ENCODE assay signal across 7 mouse cellular contexts in the genomic region with DNA sequence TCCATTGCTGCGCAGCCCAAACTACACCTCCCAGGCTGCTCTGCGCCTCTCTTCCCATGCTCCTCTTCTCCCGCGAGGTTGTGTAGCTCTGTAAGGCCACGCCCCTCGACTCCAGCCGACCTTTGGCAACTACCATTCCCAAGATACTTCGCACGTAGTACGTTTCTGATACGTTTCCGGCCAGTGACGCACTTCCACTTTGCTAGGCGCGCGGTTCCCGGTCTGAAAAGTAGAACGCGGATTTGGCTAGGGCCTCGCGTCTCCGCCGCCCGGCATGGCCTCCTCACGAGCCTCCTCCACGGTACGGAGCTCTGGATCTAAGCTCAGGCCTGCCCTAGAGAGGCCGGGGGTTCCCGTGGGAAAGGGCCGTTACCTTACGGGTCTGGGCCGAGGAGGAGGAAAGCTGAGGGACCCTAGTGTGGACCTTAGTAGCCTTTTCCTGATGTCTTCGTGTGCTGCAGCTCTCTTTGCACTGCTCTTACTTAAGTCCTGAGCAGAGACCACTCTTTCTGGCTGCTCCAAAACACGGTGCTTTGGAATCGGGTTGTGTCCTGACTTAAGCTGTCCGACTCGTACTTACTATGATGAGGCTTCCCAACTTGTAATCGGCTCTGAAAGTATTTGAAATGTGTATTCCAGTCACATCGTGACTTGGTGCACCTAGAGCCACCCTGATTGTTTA. TPM values are rescaled to one million over a fixed set of nuclear protein-coding genes. Genes with fewer than 3 reads are reported as not detected.
DNase-seq lines count a peak whose midpoint lies in the region; ATAC-seq lines count a peak whose summit lies in the region.

Cdc26 (minus strand) TSS at position 42 of the 682 bp plus-strand sequence.
Prpf4 (plus strand) TSS at position 197 of the 682 bp plus-strand sequence.

- peaks cover 15% of the 10 kb centered on the region for H3K4me1 ChIP-seq in intestine, embryonic 15.5 days (replicated peaks)
- peaks cover 31% of the 10 kb centered on the region for H3K4me1 ChIP-seq in midbrain, embryonic 10.5 days

- no peaks in the 10 kb centered on the region for H3K9me3 ChIP-seq in intestine, embryonic 15.5 days
- H3K9me3 ChIP-seq in midbrain, embryonic 10.5 days (replicated peaks): no peaks in the 10 kb centered on the region

- peaks cover 21% of the 10 kb centered on the region for H3K36me3 ChIP-seq in intestine, embryonic 15.5 days
- peaks cover 63% of the 10 kb centered on the region for H3K36me3 ChIP-seq in midbrain, embryonic 10.5 days

- H3K4me3 ChIP-seq in intestine, embryonic 15.5 days (replicated peaks): peak within 1 kb of the TSS; percentile 74
- peak within 1 kb of the TSS; percentile 83 for H3K4me3 ChIP-seq in midbrain, embryonic 10.5 days

- DNase-seq in adrenal gland, adult 2 months: peak; percentile 97
- DNase-seq in embryo, embryonic 11.5 days (ENCODE audit: low read depth, low spot score): peak; percentile 97
- DNase-seq in gastrocnemius, postnatal 36 days: peak; percentile 95 to 96
- DNase-seq in left cerebral cortex, postnatal 25 days (ENCODE audit: low spot score in 2 of 2): peak; percentile 98 to 100
- DNase-seq in midbrain, embryonic 10.5 days (ENCODE audit: low spot score): peak; percentile 97
- DNase-seq in right cerebral cortex, postnatal 4 days: peak; percentile 96

- H3K27ac ChIP-seq in intestine, embryonic 15.5 days: peak within 1 kb of the TSS; percentile 81
- H3K27ac ChIP-seq in midbrain, embryonic 10.5 days (replicated peaks): peak within 1 kb of the TSS; percentile 93

- under 1% methylated on average over 39 of the region's 39 CpGs for WGBS in intestine, embryonic 15.5 days
- under 1% methylated on average over 39 of the region's 39 CpGs for WGBS in midbrain, embryonic 10.5 days

- peak within 1 kb of the TSS; percentile 87 for H3K9ac ChIP-seq in intestine, embryonic 15.5 days

- intact Hi-C loops in gastrocnemius, postnatal 36 days (cut with DNase I): loop anchor here (5.0 kb wide), 1 partner anchor 66 kb away; no protein-coding TSS in a partner anchor
- intact Hi-C loops in left cerebral cortex, postnatal 25 days (cut with DNase I): loop anchor here (2.0 to 5.0 kb wide), 2 partner anchors 48 to 109 kb away; partner anchors contain the start of genes Alad, Fkbp15 and Slc31a1

- H3K4me2 ChIP-seq in intestine, embryonic 15.5 days (replicated peaks): peak within 1 kb of the TSS; percentile 73

- H3K27me3 ChIP-seq in intestine, embryonic 15.5 days (replicated peaks): no peaks in the 10 kb centered on the region
- no peaks in the 10 kb centered on the region for H3K27me3 ChIP-seq in midbrain, embryonic 10.5 days (ENCODE audit: low read depth, poor library complexity, severe bottlenecking)

- peak; percentile 99 for ATAC-seq in intestine, embryonic 15.5 days

RNA-seq across cellular contexts. Expression of gene Cdc26, which starts in this region (rescaled TPM):
- total RNA-seq in adrenal gland, adult 2 months (2021): 10 to 100 TPM; 62.0 to 67.5 TPM
- 7.9 and 12.5 TPM in 2 replicates for polyA plus RNA-seq in adrenal gland, adult 2 months (2012; rRNA removed)
- 10 to 100 TPM; 40.2 to 45.3 TPM for total RNA-seq in gastrocnemius, postnatal 36 days (2021)
- 138 and 147 TPM in 2 replicates for polyA plus RNA-seq in intestine, embryonic 15.5 days (2015; fragmentation: Nextera tagmentation; extraction: Ambion mirVana)
- 10 to 100 TPM; 43.8 to 45.0 TPM for total RNA-seq in left cerebral cortex, postnatal 25 days (2021)
- polyA plus RNA-seq in midbrain, embryonic 10.5 days (2016; fragmentation: Nextera tagmentation; extraction: Ambion mirVana): 175 and 185 TPM in 2 replicates

RNA-seq across cellular contexts. Expression of gene Prpf4, which starts in this region (rescaled TPM):
- total RNA-seq in adrenal gland, adult 2 months (2021): 10 to 100 TPM; 21.6 to 23.6 TPM
- polyA plus RNA-seq in adrenal gland, adult 2 months (2012; rRNA removed): 9.1 and 15.1 TPM in 2 replicates
- 10 to 100 TPM; 13.3 to 16.1 TPM for total RNA-seq in gastrocnemius, postnatal 36 days (2021)
- 17.3 and 18.7 TPM in 2 replicates for polyA plus RNA-seq in intestine, embryonic 15.5 days (2015; fragmentation: Nextera tagmentation; extraction: Ambion mirVana)
- total RNA-seq in left cerebral cortex, postnatal 25 days (2021): 10 to 100 TPM; 11.2 to 12.5 TPM
- polyA plus RNA-seq in midbrain, embryonic 10.5 days (2016; fragmentation: Nextera tagmentation; extraction: Ambion mirVana): 34.3 and 35.2 TPM in 2 replicates

Comparison
In these comparisons a context has a peak if more than half of its experiments do, and no peak if none do; other contexts are left out.
1. Peak in every context shown above with its lines: DNase-seq, ATAC-seq, H3K4me3 ChIP-seq and H3K27ac ChIP-seq.
2. RNA of gene Cdc26 (polyA plus RNA-seq): 175 to 185 TPM in midbrain, embryonic 10.5 days and 138 to 147 TPM in intestine, embryonic 15.5 days; 7.9 to 12.5 TPM in adrenal gland, adult 2 months; every median in the first group is over 10 times any median in the second.